Mouse (Mus musculus) CD4-positive, CD25-positive, alpha-beta regulatory T cell (primary cell): ENCODE results near the gene Acaca. TPM values are rescaled to one million over a fixed set of nuclear protein-coding genes. Genes with fewer than 3 reads are reported as not detected.

Experiments
- polyA plus RNA-seq: library from polyadenylated mRNA; unstranded; fragments of 100-300 nt; shearing (Covaris generic); gene quantifications from one replicate; pipeline ENCODE4 v1.2.1, GENCODE M21; 2017

Acaca gene
- 7.9 TPM for polyA plus RNA-seq

DNA sequence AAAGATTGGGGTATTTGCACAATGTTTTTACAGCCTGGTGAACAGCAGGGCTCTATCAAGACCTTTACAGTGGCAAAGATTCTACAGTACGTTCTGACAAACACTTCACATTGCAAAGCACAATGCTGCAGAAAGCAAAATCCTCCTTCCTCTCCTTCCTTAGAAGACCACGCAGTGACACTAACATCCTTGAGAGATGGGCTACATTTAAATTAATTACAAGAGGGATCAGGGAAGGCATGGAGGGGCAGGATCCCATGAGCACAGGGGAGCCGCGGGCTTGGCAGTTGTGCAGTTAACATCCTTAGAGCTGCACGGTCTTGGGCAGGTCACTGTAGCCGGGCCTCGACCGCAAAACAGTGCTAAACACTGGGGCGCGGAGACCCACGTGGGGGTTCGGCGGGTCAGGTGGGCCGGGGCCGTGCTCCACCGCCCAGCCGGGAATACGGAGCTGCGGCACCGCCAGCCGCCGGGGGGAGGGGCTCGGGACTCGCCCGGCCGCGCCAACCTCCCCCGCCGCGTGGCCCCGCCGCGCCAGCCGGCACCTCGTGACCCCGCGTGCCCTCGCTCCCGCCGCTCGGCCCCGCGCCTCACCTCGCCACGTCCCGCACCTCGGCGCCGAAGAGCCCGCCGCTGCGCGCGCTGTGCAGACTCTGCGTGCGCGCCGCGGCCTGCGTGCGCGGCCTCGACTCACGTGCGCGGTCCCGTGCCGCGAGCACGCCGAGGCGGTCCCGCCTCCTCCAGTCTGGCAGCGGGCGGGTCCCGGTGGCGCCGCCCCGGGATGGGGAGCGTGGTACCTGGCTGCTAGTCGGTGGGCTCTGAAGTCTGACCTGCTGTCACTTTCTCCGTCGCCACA, at the start of gene Acaca, which contains the start of gene Tada2a:
Gene Acaca (plus strand): TSS at position 730 of the 856 bp plus-strand sequence.
Gene Tada2a (minus strand): TSS at position 658 of the 856 bp plus-strand sequence.

GRCm38 (mm10) chr11:84167046-84167526, 37.6 kb downstream of the Acaca start, which contains the start of gene Gm11437:
Gm11437 (minus strand) TSS chr11:84167476.

Other genes with a start within 250 kb of the Acaca start
- 64.3 TPM for gene Ddx52, start 187.6 kb upstream of the Acaca start, polyA plus RNA-seq
- 35.5 TPM for gene Synrg, start 165.2 kb upstream of the Acaca start, polyA plus RNA-seq
- gene Dusp14, start 60.4 kb upstream of the Acaca start, polyA plus RNA-seq, result 4.7 TPM
- 10.3 TPM for gene Tada2a, start 72 bp upstream of the Acaca start, polyA plus RNA-seq
- not detected for gene Gm11437, start 37.8 kb downstream of the Acaca start, polyA plus RNA-seq